ENCODE assay signal across 13 mouse cellular contexts in the genomic region with DNA sequence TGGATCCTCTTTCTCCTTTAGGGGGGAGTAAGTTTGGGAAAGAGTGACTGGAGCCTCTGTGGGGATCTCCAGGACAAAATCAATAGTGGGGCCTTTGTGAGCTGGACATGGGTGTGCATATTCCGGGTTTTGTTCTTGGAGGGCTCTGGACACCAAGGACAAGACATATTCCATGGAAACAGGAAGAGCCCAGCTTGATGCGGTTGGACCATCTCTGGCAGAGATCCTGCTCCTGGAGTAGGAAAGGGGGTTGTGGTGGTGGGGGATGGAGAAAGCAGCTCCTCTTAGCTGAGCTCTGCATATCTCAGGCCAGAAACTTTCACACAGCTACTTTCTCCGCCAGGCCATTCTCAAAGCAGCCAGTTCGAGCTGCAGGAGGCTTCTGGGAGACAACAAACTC. TPM values are rescaled to one million over a fixed set of nuclear protein-coding genes. Genes with fewer than 3 reads are reported as not detected.
DNase-seq lines count a peak whose midpoint lies in the region; ATAC-seq and TF ChIP-seq lines count a peak whose summit lies in the region.
"Had no signal": no experiment of that assay in that cellular context is flagged by ENCODE, and none has a peak within 500 bp of the region (broad histone marks: within the 10 kb centered on the region; RNA-seq: fewer than 3 reads in every experiment).

No protein-coding gene starts in this region.

- no peaks in the 10 kb centered on the region for H3K27me3 ChIP-seq in heart, postnatal 0 days (ENCODE audit: control insufficient read depth, insufficient read depth, low read length)
- no peaks in the 10 kb centered on the region for H3K27me3 ChIP-seq in stomach, embryonic 14.5 days (ENCODE audit: control insufficient read depth, insufficient read depth, low read length)
- no peaks in the 10 kb centered on the region for H3K27me3 ChIP-seq in stomach, postnatal 0 days (ENCODE audit: control insufficient read depth, insufficient read depth, low read length)
- no peaks in the 10 kb centered on the region for H3K27me3 ChIP-seq in thymus, adult 2 months (ENCODE audit: control insufficient read depth, insufficient read depth, low read length)

- DNase-seq in heart, postnatal 0 days (ENCODE audit: low spot score), result no peak
- no peak for DNase-seq in heart, postnatal 14 days
- DNase-seq in stomach, postnatal 0 days (ENCODE audit: low spot score), result no peak
- peak; percentile 16 to 47 for DNase-seq in lung, adult 18-20 months
- DNase-seq in thymus, adult 2 months, result no peak
- DNase-seq in MN1 (ENCODE audit: low spot score), result no peak
- DNase-seq: adrenal gland, adult 8-10 months; layer of hippocampus, adult 9-11 months; right cerebral cortex, postnatal 25 days had no signal

- WGBS in heart, postnatal 0 days, result 22% methylated on average over 4 of the region's 4 CpGs
- 61% methylated on average over 4 of the region's 4 CpGs for WGBS in stomach, embryonic 14.5 days
- WGBS in stomach, postnatal 0 days, result 43% methylated on average over 4 of the region's 4 CpGs
- WGBS in thymus, adult 2 months, result 90% methylated on average over 4 of the region's 4 CpGs

- H3K4me3 ChIP-seq in heart, postnatal 0 days (ENCODE audit: low read depth, low read length), result peak overlapping the region; percentile 45
- H3K4me3 ChIP-seq in stomach, embryonic 14.5 days (ENCODE audit: low read depth, low read length), result peak overlapping the region; percentile 4; the same call in 1 of the 2 replicates
- H3K4me3 ChIP-seq in stomach, postnatal 0 days (ENCODE audit: low read depth, low read length), result no peak overlapping the region
- no peak overlapping the region for H3K4me3 ChIP-seq in thymus, adult 2 months (ENCODE audit: control insufficient read depth, insufficient read depth, low read length)

- no peak for TF ChIP-seq CTCF in heart, postnatal 0 days (IDR thresholded peaks at IDR 0.05; ENCODE audit: low read depth)
- TF ChIP-seq CTCF in stomach, postnatal 0 days (IDR thresholded peaks at IDR 0.05; ENCODE audit: low read depth), result no peak
- no peak for TF ChIP-seq CTCF in thymus, adult 2 months (IDR thresholded peaks at IDR 0.05; ENCODE audit: borderline replicate concordance, control insufficient read depth, extremely low read depth, insufficient read depth, low read length, poor library complexity)

- intact Hi-C loops in heart, postnatal 14 days (cut with DNase I), result loop anchor here (5.0 kb wide), 1 partner anchor 33 kb away; no protein-coding TSS in a partner anchor

- H3K27ac ChIP-seq in heart, postnatal 0 days (ENCODE audit: low read depth), result peak overlapping the region; percentile 41
- H3K27ac ChIP-seq in stomach, embryonic 14.5 days (ENCODE audit: low read length), result no peak overlapping the region
- H3K27ac ChIP-seq in stomach, postnatal 0 days (replicated peaks), result no peak overlapping the region
- H3K27ac ChIP-seq in thymus, adult 2 months (ENCODE audit: control insufficient read depth, insufficient read depth, low read length), result no peak overlapping the region
- H3K27ac ChIP-seq: hindbrain, postnatal 0 days had no signal

- TF ChIP-seq EP300 in heart, postnatal 0 days (IDR thresholded peaks at IDR 0.05; ENCODE audit: low read depth), result no peak
- no peak for TF ChIP-seq EP300 in stomach, postnatal 0 days (optimal IDR thresholded peaks at IDR 0.05)

- H3K9ac ChIP-seq in heart, postnatal 0 days (replicated peaks; ENCODE audit: low read depth, low read length), result 0 out of 2 replicates have a peak overlapping the region, but pooled peaks have one; percentile 49
- no peak overlapping the region for H3K9ac ChIP-seq in stomach, embryonic 14.5 days (replicated peaks; ENCODE audit: low read depth, low read length)
- H3K9ac ChIP-seq in stomach, postnatal 0 days (ENCODE audit: low read length), result no peak overlapping the region

- no peaks in the 10 kb centered on the region for H3K36me3 ChIP-seq in heart, postnatal 0 days (replicated peaks; ENCODE audit: control insufficient read depth, insufficient read depth, low read length)
- no peaks in the 10 kb centered on the region for H3K36me3 ChIP-seq in stomach, embryonic 14.5 days (ENCODE audit: control insufficient read depth, insufficient read depth, low read length)
- no peaks in the 10 kb centered on the region for H3K36me3 ChIP-seq in stomach, postnatal 0 days (ENCODE audit: control insufficient read depth, insufficient read depth, low read length)
- H3K36me3 ChIP-seq in thymus, adult 2 months (ENCODE audit: control insufficient read depth, insufficient read depth, low read length), result no peaks in the 10 kb centered on the region

- H3K4me2 ChIP-seq in heart, postnatal 0 days (ENCODE audit: low read depth, low read length), result peak overlapping the region; percentile 37
- no peak overlapping the region for H3K4me2 ChIP-seq in stomach, embryonic 14.5 days (replicated peaks; ENCODE audit: low read depth, low read length)
- no peak overlapping the region for H3K4me2 ChIP-seq in stomach, postnatal 0 days (replicated peaks; ENCODE audit: low read depth)

- no peaks in the 10 kb centered on the region for H3K4me1 ChIP-seq in heart, postnatal 0 days (ENCODE audit: control insufficient read depth, insufficient read depth)
- H3K4me1 ChIP-seq in stomach, embryonic 14.5 days (ENCODE audit: control insufficient read depth, insufficient read depth, low read length), result no peaks in the 10 kb centered on the region
- H3K4me1 ChIP-seq in stomach, postnatal 0 days (replicated peaks; ENCODE audit: control insufficient read depth, insufficient read depth), result 0 out of 2 replicates have a peak, but pooled peaks cover 2% of the 10 kb centered on the region
- H3K4me1 ChIP-seq in thymus, adult 2 months (replicated peaks; ENCODE audit: control insufficient read depth, insufficient read depth, low read length), result peaks cover 6% of the 10 kb centered on the region

- peak; percentile 26; the same call in 1 of the 2 replicates for ATAC-seq in heart, postnatal 0 days (ENCODE audit: insufficient read depth, low read depth)
- ATAC-seq in stomach, embryonic 14.5 days (ENCODE audit: insufficient number of reproducible peaks, insufficient read depth, low FRiP score, low read depth), result no peak
- no peak for ATAC-seq in stomach, postnatal 0 days (ENCODE audit: low FRiP score, low TSS enrichment)
- ATAC-seq: hindbrain, postnatal 0 days had no signal

- no peaks in the 10 kb centered on the region for H3K9me3 ChIP-seq in heart, postnatal 0 days (replicated peaks; ENCODE audit: control insufficient read depth, low read length)
- no peaks in the 10 kb centered on the region for H3K9me3 ChIP-seq in stomach, embryonic 14.5 days (ENCODE audit: control insufficient read depth, low read depth, low read length)
- no peaks in the 10 kb centered on the region for H3K9me3 ChIP-seq in stomach, postnatal 0 days (ENCODE audit: control insufficient read depth, low read length)

- TF ChIP-seq POLR2A in thymus, adult 2 months (IDR thresholded peaks at IDR 0.05; ENCODE audit: control insufficient read depth, extremely low read depth, insufficient read depth, low read length, poor library complexity), result no peak

RNA-seq across cellular contexts. Expression of a gene that starts 3.4 kb away (rescaled TPM):
- total RNA-seq in heart, postnatal 0 days (2014; rRNA removed; ENCODE audit: low replicate concordance), result 39.5 and 47.7 TPM in 2 replicates
- polyA plus RNA-seq in heart, postnatal 0 days (2015; fragmentation: Nextera tagmentation; extraction: Ambion mirVana), result 54.0 and 59.0 TPM in 2 replicates
- 100 to 1,000 TPM in 1 of 2 experiments, 10 to 100 TPM in 1; 93.4 to 104 TPM for total RNA-seq in heart, postnatal 14 days (2021)
- polyA plus RNA-seq in stomach, embryonic 14.5 days (2014; fragmentation: Nextera tagmentation; extraction: Ambion mirVana), result 52.0 and 57.1 TPM in 2 replicates
- polyA plus RNA-seq in stomach, postnatal 0 days (2015; fragmentation: Nextera tagmentation; extraction: Ambion mirVana), result 25.1 and 28.0 TPM in 2 replicates
- 4.1 and 4.5 TPM in 2 replicates for polyA plus RNA-seq in thymus, adult 2 months (2012; rRNA removed)
- total RNA-seq: CH12.LX had no signal

RNA-seq across cellular contexts. Expression of a gene that starts 57.6 kb away (rescaled TPM):
- 0.35 and 0.38 TPM in 2 replicates for total RNA-seq in heart, postnatal 0 days (2014; rRNA removed; ENCODE audit: low replicate concordance)
- 0.40 and 0.52 TPM in 2 replicates for polyA plus RNA-seq in heart, postnatal 0 days (2015; fragmentation: Nextera tagmentation; extraction: Ambion mirVana)
- 1 to 10 TPM; 3.1 to 4.3 TPM for total RNA-seq in heart, postnatal 14 days (2021)
- polyA plus RNA-seq in stomach, embryonic 14.5 days (2014; fragmentation: Nextera tagmentation; extraction: Ambion mirVana), result 2.7 and 3.0 TPM in 2 replicates
- polyA plus RNA-seq in stomach, postnatal 0 days (2015; fragmentation: Nextera tagmentation; extraction: Ambion mirVana), result 1.1 and 1.2 TPM in 2 replicates
- polyA plus RNA-seq in thymus, adult 2 months (2012; rRNA removed), result 0.48 and 0.50 TPM in 2 replicates
- total RNA-seq: CH12.LX; common myeloid progenitor, adult 5-6 weeks had no signal

Comparison
In these comparisons a context has a peak if more than half of its experiments do, and no peak if none do; other contexts are left out.
1. H3K4me3 ChIP-seq: peak in heart, postnatal 0 days (single experiment) and stomach, embryonic 14.5 days (single experiment); none in stomach, postnatal 0 days (single experiment) and thymus, adult 2 months (single experiment).
2. DNase-seq: peak in lung, adult 18-20 months (2 of 2); none in heart, postnatal 0 days (single experiment), heart, postnatal 14 days (0 of 2), stomach, postnatal 0 days (single experiment), thymus, adult 2 months (single experiment) and MN1 (single experiment).